Mouse (Mus musculus) cerebellum, postnatal 25 days (tissue): ENCODE measurements around the gene Spata33.
"Not testable (repeated sequence)": the region's sequence is repeated elsewhere in the genome, so short reads cannot be mapped to it uniquely, and the experiment has no call there.

Source experiments
- DNase-seq, 2 experiments: peaks; one replicate each; pipeline ENCODE4 v3.0.0; 2021; ENCODE audit warnings: mixed read lengths in 2 of 2

Spata33 gene

DNA sequence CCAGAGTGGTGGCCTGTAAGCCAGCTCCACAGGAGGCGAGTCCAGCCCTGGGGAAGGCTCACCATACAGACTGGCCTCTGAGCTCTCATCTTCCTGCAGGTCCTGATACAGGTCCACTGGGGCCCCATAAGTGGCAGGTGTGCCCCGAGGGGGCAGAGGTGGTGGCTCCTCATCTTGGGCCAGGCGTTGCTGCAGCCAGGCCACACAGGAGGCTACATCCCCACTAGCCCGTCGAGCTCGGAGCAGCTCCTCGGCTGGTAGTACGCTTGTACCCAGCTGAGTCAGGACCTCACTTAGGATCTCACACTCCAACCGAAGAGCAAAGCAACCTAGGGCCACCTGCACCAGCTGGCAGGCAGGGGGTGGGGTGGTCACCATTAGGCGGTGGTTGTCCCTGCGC lies 21.1 kb downstream of the Spata33 start:
- no peak for DNase-seq

DNA sequence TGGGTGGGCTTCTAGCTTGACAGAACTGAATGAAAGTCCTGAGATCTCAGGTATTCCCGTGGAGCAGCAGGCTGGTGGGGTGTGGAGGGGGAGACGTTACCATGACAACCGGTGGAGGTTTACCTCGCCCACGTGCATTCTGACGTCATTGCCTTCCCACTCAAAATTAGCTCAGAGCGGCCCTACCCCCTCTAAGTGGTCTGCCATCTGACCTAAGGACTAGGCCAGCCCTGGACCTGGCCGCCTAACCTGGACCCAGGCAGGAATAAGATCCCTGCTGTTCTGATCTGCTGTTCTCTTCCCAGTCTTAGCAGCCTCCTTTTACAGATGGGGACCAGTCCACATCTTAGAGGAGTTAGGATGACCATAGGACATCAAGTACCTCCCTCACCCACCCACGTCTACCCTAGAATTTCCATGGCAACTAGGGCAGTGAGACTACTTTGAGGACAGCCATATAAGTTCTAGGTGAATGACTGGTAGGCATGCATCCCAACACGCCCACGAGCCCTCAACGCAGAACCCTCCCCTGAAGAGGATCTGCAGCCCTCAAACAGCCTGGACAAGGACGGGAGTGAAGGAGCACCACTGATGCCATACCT lies 22.4 kb downstream of the Spata33 start:
- DNase-seq: peak; percentile 56 to 66

DNA sequence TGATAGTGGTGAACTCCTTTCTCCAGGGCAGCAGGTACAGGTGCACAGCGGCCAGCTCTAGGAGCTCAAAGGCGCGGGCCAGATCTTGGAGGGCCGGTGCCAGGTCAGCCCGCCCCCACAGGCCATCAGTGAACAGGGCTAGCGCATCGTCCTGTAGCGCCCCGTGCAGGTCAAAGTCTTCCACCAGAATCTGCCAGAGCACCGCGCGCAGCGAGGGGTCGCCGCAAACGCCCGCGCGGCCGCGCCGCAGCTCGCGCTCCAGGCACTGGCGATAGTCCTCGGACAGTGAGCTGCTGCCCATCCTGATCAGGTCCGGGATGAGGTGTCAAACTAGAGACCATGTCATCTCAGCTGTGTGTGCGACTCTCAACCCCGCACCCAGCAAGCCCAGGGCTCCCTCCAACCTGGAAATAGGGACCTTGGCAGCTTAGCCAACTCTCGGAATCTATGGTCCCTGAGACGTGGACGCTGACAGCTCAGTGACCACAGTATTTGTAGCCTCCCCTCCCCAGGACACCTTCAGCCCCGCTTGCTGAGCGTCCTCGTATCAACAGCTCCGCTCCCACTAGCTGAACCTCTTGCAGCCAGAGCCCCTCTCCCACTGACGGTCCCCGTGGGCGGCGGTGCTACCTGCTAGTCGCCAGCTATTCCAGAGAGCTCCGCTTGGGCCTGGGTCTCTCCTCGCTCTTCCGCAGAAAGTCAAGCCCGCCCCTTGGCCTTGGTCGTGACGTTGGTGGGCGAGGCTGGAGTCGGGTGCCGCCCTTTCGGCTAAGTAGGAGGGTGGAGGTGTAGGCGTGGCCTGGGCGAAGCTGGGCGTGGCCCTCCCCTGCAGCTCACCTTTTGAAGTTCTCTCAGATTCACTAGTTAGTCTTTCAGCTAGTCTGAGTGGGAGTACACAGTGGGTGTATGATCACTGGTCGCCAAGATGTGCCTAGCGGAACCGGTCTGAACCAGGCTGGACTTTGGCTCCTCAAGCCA lies 23.2 kb downstream of the Spata33 start, which contains the start of gene Spata2l:
TSS of gene Spata2l (minus strand) at position 714 of the 978 bp plus-strand sequence.
- peak; percentile 83 to 90 for DNase-seq

DNA sequence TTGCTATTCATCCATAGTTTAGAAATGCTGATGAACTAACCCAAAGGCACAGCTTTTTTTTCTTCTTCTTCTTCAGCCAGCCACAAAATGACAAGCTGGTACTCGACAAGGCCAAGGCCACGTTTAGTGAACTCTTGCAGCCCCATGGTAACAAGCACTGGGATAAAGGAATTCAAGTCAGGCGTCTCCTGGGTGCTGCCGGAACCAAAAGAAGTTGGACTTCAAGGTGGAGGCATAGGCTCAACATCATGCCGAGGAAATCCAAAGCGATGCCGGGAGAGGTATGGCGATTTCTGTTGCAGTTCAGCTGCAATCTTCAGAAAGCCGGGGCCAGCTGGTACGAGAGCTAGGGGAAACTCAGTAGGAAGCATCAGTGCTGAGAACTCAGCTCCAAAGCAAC lies 26.8 kb downstream of the Spata33 start:
- no peak for DNase-seq

DNA sequence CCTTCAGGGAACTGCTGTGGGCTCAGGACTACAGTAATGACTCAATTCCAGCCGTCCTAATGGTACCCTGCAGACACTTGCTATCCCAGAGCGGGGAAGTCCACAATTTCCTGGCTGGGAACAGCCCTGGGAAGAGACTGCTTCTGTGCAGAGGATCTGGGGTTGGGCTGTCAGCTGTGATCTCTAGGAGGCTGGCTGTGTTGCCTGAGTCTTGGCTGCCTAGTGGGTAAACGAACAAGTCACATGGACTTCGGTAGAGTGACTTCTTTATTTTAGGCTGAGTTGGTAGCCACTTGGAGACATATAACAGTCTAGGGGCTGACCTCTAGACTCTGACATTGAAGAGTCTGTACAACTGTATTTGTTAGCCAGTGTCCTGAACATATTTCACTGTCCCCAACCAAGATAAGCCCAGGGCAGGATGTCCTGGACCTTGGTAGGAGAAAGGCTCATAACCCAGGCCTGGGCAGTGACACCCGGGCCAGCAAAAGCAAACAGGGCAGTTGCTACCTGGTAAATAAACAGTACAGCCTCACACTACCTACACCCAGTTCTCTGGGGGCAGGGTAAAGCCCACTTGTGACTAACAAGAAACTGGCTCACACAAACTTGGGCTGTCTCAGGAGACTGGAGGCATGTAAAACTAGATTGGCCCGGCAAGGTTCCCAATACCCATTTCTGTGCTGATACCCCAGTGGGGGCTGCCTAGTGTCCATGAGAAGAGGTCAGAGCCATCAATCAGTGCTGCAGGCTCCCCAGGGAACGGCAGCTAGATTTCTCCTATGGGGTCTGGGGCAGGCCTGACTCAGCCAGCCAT lies 29.7 kb downstream of the Spata33 start:
- no peak for DNase-seq

DNA sequence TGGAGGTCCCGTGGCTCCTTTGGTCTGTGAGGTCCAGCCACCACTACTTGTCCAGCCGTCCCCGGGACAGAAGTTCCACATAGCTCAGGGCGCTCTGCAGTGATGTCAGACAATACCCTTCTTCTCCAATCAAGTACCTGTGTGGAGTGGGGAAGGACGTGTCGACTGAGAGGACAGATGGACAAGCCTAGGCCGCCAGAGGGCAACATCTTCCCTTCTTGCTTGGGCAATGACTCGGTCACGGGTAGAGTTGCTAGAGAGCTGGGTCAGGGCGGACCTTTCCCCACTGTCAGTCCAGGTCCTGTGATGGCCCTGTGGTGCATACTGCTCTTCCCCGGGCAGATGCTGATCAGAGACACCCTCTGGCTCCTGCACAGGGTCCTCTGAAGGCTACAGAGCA lies 30.4 kb downstream of the Spata33 start:
- no peak for DNase-seq

DNA sequence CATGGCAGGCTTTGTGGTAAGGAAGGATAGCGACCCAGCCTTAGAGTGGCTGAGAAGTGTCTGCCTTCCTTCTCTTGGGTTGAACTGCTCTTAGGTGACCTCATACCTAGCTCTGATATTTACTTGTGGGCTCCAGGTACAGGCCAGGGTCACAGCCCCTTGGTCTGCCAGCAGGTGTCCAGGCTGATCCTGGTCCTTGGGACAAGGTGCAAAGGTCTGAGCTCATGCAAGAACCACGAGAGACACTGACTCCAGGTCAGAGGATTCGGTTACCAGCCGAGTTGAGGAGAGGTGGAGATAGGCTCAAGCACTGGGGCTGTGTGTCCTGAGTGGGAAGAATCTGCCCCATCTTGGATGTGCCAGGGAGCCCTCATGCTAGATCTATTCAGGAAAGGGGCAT lies 31.8 kb downstream of the Spata33 start:
- no peak for DNase-seq

DNA sequence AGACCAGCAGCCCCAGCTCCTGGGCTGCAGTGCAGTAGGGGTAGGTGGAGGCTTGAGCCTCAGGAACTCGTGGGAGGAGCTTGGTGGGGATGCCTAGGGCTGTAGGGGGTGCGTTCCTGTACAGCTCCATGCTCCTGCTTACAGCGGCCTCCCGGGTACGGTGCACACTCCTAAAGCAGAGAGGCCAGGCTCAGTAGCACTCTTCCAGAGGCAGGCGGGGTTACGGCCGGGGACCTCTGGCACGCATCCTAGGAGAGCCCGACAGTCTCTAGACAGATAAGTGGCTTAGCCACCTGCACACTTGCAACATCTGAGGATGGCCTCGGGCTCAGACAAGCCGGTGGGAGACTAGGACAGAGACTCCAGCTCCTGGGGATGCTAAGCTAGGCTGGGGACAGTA lies 32.9 kb downstream of the Spata33 start:
- no peak for DNase-seq

DNA sequence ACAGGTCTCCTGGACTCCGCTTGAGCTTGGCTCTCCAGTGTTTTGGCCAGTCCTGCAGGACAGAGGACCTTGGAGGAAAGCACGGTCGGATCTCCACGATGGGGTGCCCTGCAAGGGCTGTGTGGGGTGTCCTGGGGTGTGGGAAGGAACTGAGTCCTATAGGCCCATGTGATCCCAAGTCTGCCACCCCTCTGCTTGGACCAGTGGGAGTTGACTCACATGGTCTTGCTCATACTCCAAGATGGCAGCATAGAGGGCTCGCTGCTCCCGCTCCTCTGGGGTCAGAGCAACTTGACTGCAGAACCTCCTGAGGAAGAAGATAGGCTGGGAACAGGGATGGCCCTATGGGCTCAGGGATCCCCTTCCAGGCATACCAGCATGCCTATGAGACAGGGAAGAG lies 35.1 kb downstream of the Spata33 start:
- no peak for DNase-seq

DNA sequence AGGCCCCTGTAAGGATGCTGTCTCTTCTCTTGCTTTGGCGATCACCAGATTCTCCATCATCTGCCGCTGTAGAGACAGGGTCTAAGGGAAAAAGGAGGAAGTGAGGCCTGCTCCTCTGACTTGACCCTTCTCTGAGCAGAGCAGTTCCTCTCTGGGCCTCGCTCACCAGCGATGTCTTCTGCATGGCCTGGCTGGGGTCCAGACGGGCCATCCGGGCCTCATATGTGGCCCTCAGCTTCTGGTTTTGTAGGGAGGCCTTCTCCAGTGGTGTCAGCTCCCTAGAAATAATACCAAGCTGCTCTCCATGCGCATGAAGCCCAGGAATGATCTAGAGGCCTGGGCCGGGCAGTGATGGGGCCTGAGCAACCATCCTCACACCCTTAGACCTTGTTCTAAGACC lies 36.0 kb downstream of the Spata33 start:
- DNase-seq: no peak

DNA sequence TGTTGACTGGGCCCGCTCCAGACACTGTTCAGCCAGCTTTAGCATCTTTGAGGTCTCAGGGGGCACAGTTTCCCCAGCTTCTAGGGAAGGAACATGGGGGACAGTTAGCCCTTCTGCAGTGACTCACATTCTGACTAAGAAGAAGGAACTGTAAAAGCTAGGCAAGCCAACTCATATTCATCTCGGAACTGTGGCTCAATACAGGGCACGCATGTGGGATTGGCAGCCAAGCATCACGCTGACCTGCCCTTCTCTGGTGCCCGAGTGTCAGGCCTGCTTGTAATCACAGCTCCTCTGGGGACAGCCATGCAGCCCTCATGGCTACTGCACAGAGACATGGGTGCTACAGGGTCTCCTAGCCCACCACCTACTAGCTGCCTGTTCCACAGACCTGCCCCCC lies 38.3 kb downstream of the Spata33 start:
- DNase-seq: no peak

DNA sequence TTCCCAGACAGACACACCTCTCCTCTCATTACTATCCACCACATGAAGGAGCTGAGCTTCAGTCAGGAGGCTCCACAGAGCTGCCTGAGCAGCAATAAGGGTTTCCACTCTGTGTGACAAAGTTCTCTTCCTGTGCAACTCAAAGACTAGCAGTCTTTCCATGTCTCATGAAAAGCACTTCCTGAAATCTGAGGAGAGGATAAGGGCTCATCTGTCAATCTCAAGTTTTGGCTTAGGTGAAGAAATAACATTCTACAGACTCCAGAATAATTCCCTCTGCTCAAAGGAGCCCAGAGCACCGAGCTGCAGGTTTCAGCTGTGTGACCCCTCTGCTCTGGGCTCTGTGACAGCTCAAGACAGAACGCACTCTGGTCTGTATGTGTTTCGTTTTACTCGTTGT lies 40.3 kb downstream of the Spata33 start:
- DNase-seq: no peak

DNA sequence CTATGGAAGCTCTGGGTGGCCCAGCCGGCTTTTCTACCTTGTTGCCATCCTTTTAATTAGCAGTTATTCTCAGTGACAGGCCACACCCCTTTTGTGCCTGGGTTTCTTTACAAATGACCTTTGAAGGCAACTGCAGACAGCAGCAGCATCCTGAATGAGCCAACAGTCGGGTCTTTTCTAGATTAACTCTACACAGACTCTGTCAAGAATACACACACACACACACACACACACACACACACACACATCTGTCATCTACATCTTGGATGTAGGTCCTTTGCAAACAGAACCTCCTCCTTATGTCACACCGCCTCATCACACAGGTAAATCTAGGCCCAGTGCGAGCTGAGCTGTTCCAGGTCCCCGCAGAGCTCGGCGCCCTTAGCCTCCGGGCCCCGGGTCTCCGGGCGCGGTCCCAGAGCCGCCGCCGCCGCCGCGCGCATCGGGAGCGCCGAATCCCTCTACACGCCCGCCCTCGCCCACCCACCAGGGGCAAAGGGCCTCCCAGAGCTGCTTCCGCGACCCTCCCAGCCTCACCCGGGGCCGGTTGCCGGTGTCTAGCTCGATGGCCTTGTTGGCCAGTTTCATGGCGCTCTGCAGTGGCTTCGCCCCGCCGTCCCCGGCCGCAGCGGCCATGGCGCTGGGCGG lies 40.9 kb downstream of the Spata33 start:
- DNase-seq: peak in 1 of 2 experiments; percentile 34

DNA sequence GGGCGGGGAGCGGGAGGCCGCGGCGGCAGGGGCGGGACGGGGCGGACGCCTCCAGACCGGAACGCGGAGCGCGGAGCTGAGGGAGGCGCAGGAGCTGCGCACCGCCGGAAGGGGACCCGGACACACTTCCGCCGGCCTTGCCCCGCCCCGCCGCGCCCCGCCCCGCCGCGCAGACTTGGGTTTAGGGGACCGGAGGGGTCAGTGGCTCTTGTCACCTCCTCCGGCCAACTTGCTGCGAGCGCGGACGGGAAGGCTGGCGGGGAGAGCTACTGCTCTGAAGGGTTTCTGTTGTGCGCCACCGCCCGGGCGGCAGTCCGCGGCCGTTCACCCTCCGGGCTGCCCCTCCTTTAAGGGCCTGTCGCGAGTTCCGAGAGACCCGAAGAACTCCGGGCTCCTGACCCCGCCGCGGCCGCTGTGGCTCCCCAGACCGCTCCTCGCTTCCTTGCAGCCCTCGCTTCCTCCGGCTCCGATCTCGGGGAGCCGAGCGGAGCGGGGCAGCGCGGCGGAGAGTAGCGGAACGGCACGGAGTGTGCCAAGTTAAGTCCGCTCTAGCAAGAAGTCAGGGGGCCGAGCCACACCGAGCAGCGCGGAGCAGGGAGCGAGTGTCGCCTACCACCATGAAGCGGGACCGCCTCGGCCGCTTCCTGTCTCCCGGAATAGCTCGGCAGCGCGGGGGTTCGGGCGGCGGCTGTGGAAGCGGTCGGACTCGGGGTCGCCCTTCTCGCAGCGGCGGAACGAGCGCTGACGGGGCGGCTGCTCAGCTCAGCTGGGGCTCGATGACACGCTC lies 41.7 kb downstream of the Spata33 start, which contains the start of the genes Zfp276 and Vps9d1:
TSS of gene Zfp276 (plus strand) at position 97 of the 787 bp plus-strand sequence.
TSS of gene Vps9d1 (minus strand) at position 250 of the 787 bp plus-strand sequence.
- DNase-seq: peak; percentile 90 to 93

DNA sequence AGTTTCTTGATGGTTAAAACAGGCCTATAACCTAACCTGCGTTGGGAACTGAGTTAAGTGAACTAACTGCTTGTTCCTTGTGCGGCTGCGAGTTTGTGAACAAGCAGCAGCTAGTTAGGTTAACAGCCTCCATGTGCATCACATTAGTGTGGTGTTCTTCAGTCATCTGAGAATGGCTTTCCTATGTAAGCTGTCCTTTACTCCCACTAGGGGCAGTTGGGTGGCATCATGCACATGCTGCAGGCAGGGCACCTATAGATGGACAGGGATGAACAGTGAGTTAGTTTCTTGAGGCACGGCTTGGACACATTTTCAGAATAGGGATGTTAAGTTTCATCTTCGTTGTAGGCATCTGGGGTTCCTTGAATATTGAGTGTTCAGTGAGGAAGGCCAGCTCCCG lies 42.5 kb downstream of the Spata33 start:
- no peak for DNase-seq

DNA sequence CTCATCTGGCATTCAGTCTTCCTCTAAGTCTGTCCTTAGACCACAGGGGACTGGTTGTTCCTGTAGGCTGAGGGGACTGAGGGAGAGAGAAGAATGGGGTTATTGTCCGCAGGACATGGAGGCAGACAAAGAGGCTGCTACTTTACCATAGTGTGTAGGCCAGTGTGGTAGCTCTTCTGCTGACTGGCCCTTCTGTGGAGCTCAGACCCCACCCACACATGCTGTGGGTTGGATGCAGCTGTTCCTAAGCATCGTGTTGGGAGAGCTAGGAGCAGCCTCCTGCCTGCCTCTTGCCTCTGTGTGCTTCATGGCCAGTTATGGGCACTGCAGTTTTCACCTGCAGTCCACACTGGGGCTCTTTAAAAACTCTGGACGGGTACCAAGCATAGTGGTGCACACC lies 44.5 kb downstream of the Spata33 start:
- DNase-seq: no peak

DNA sequence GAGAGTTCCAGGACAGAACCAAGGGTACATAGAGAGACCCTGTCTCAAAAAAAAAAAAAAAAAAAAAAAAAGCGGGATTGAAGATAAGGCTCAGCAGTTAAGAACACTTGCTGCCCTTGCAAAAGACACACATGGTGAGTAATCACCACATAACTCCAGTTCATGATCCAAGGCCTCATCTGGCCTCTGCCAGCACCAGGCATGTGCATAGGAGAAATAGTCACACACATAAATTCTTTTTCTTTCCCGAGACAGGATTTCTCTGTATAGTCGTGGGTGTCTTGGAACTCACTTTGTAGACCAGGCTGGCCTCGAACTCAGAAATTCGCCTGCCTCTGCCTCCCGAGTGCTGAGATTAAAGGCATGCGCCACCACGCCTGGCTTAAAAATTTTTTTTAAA lies 45.0 kb downstream of the Spata33 start:
- not testable (repeated sequence) for DNase-seq

DNA sequence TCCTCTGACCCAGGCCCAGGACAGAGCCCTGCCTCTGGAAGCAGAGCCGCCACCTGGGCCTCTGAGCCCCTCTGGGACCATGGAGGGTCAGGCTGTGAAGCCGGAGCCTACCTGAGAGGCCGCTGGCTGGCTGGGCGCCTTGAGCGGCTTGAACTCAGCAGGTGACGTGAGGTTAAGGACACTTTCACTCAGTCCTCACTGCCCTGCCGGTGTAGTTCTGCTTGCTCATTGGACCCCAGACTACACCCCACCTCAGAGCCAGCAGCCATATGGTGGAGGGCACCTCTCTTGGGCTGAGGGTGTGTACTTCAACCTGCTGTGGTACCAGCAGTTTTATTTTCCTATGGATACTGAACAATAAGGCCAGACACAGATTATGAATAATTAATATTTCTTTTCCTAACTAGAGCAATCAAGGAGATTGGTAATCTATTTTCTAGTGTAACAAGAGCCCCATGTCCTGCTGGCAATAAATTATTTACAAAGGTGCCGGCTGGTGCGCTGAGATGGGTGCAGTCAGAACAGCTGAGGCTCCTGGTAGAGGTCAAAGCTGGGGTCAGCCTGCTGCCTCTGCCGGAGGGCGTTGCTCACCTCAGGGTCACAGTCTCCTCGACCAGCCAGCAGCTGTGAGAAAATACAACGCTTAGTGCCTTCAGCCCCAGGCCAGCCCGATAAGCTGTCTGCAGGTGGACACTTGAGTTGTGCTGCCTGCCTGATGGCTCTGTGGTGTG lies 55.5 kb downstream of the Spata33 start:
- no peak for DNase-seq

DNA sequence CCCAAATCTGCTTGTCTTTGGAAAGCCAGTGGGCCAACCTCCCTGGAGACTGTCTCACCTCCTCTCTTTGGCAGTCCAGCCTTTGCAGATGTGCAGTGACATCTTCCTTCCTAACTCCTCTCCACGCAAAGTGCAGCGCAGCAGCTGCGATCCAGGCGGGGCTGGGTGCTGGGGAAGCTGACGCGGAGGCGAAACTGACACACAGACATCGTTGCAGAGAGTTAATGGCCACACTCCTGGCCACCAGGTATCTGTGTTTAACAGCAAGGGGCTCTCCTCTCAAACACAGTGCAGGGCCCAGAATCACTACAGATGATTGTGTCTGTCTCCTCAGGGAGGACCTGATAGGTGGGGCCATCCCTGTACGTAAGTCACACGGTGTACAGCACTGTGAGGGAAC lies 58.5 kb downstream of the Spata33 start:
- no peak for DNase-seq
